Mouse (Mus musculus): ENCODE data around the gene Cox6b2. TPM values are rescaled to one million over a fixed set of nuclear protein-coding genes. Genes with fewer than 3 reads are reported as not detected.

Cox6b2 gene
- polyA plus RNA-seq, 1 experiment from 2014 or later, result 84.0 TPM

DNA sequence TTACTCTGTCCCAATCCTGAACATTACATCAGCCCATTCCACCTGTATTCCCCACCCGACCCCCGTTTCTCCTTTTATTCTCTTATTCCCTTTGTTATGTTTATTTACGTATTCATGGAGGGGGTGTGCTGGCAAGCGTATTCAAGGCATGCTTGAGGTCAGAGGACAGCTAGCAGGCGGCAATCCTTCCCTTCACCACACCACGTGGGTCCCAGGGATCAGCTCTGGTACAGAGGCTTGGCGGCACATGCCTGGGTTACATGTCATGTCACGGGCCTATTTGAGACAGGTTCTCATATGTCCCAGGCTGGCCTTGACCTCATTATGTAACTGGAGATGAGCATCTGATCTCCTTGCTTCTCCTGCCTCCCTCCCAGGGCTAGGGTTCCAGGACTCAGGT, 50.6 kb downstream of the Cox6b2 start:
- Histone ChIP-seq H3K27me3 (ENCODE audit: insufficient read depth, low read length) (no peaks in the 10 kb centered on the region), H3K36me3 (ENCODE audit: insufficient read depth, low read length) (peaks cover 11% of the 10 kb centered on the region), H3K4me3 (replicated peaks; ENCODE audit: low read depth, low read length) (no peak overlapping the region), H3K4me1 (replicated peaks; ENCODE audit: insufficient read depth, low read length) (no peaks in the 10 kb centered on the region), H3K27ac (no peak overlapping the region), H3K9me3 (replicated peaks; ENCODE audit: low read length) (no peaks in the 10 kb centered on the region), H3K9ac (ENCODE audit: low read depth, low read length) (no peak overlapping the region), H3K4me2 (ENCODE audit: low read length) (no peak overlapping the region)
- peak; percentile 18 for DNase-seq (ENCODE audit: low spot score)
- no peak for TF ChIP-seq CTCF (IDR thresholded peaks at IDR 0.05; ENCODE audit: low read depth)
- 42% methylated on average over 8 of the region's 8 CpGs for WGBS
- no peak for ATAC-seq (replicated peaks; ENCODE audit: low FRiP score, low read depth)

Other genes with a start within 250 kb of the Cox6b2 start
- 10.8 and 15.2 TPM in 2 replicates for gene Tnnt1, start 236.7 kb downstream of the Cox6b2 start, polyA plus RNA-seq (2015; fragmentation: Nextera tagmentation; extraction: Ambion mirVana)
- gene Tnni3, start 228.9 kb downstream of the Cox6b2 start, polyA plus RNA-seq (2015; fragmentation: Nextera tagmentation; extraction: Ambion mirVana), result 5.6 and 6.3 TPM in 2 replicates
- 2.0 and 2.5 TPM in 2 replicates for gene Dnaaf3, start 220.6 kb downstream of the Cox6b2 start, polyA plus RNA-seq (2015; fragmentation: Nextera tagmentation; extraction: Ambion mirVana)
- gene Syt5, start 205.6 kb downstream of the Cox6b2 start, polyA plus RNA-seq (2015; fragmentation: Nextera tagmentation; extraction: Ambion mirVana), result 6.4 and 6.6 TPM in 2 replicates
- 0.13 and 0.31 TPM in 2 replicates for gene Ptprh, start 149.1 kb downstream of the Cox6b2 start, polyA plus RNA-seq (2015; fragmentation: Nextera tagmentation; extraction: Ambion mirVana)
- gene Tmem86b, start 121.7 kb downstream of the Cox6b2 start, polyA plus RNA-seq (2015; fragmentation: Nextera tagmentation; extraction: Ambion mirVana), result 0.56 and 0.80 TPM in 2 replicates
- 4.8 and 5.1 TPM in 2 replicates for gene Ppp6r1, start 94.1 kb downstream of the Cox6b2 start, polyA plus RNA-seq (2015; fragmentation: Nextera tagmentation; extraction: Ambion mirVana)
- gene Hspbp1, start 68.0 kb downstream of the Cox6b2 start, polyA plus RNA-seq (2015; fragmentation: Nextera tagmentation; extraction: Ambion mirVana), result 99.7 and 99.9 TPM in 2 replicates
- gene Brsk1, start 62.5 kb downstream of the Cox6b2 start, polyA plus RNA-seq (2015; fragmentation: Nextera tagmentation; extraction: Ambion mirVana), result 0.71 and 0.78 TPM in 2 replicates
- gene Tmem150b, start 27.8 kb downstream of the Cox6b2 start, polyA plus RNA-seq (2015; fragmentation: Nextera tagmentation; extraction: Ambion mirVana), result 0.06 and 0.12 TPM in 2 replicates
- gene Kmt5c, start 13.0 kb downstream of the Cox6b2 start, polyA plus RNA-seq (2015; fragmentation: Nextera tagmentation; extraction: Ambion mirVana), result 61.2 and 64.8 TPM in 2 replicates
- gene Fam71e2, start 18.2 kb upstream of the Cox6b2 start, polyA plus RNA-seq (2015; fragmentation: Nextera tagmentation; extraction: Ambion mirVana), result not detected in 2 replicates
- 0.14 and 0.20 TPM in 2 replicates for gene Il11, start 29.8 kb upstream of the Cox6b2 start, polyA plus RNA-seq (2015; fragmentation: Nextera tagmentation; extraction: Ambion mirVana)
- 0.70 TPM in 1 of 2 replicates, not detected in the other for gene Tmem190, start 29.8 kb upstream of the Cox6b2 start, polyA plus RNA-seq (2015; fragmentation: Nextera tagmentation; extraction: Ambion mirVana)
- 35.9 and 40.4 TPM in 2 replicates for gene Tmem238, start 36.6 kb upstream of the Cox6b2 start, polyA plus RNA-seq (2015; fragmentation: Nextera tagmentation; extraction: Ambion mirVana)
- 453 and 480 TPM in 2 replicates for gene Rpl28, start 39.8 kb upstream of the Cox6b2 start, polyA plus RNA-seq (2015; fragmentation: Nextera tagmentation; extraction: Ambion mirVana)
- 198 and 203 TPM in 2 replicates for gene Ube2s, start 59.5 kb upstream of the Cox6b2 start, polyA plus RNA-seq (2015; fragmentation: Nextera tagmentation; extraction: Ambion mirVana)
- gene Shisa7, start 91.6 kb upstream of the Cox6b2 start, polyA plus RNA-seq (2015; fragmentation: Nextera tagmentation; extraction: Ambion mirVana), result 0.62 and 0.67 TPM in 2 replicates
- gene Isoc2b, start 117.2 kb upstream of the Cox6b2 start, polyA plus RNA-seq (2015; fragmentation: Nextera tagmentation; extraction: Ambion mirVana), result 11.0 and 12.4 TPM in 2 replicates
- gene Isoc2a, start 124.1 kb upstream of the Cox6b2 start, polyA plus RNA-seq (2015; fragmentation: Nextera tagmentation; extraction: Ambion mirVana), result 0.72 and 0.77 TPM in 2 replicates
- gene Gm36210, start 153.4 kb upstream of the Cox6b2 start, polyA plus RNA-seq (2015; fragmentation: Nextera tagmentation; extraction: Ambion mirVana), result not detected in 2 replicates
- gene Zfp628, start 162.1 kb upstream of the Cox6b2 start, polyA plus RNA-seq (2015; fragmentation: Nextera tagmentation; extraction: Ambion mirVana), result 3.5 and 3.9 TPM in 2 replicates
- gene Nat14, start 168.9 kb upstream of the Cox6b2 start, polyA plus RNA-seq (2015; fragmentation: Nextera tagmentation; extraction: Ambion mirVana), result 2.1 and 2.6 TPM in 2 replicates
- gene Ssc5d, start 172.7 kb upstream of the Cox6b2 start, polyA plus RNA-seq (2015; fragmentation: Nextera tagmentation; extraction: Ambion mirVana), result 0.91 and 1.1 TPM in 2 replicates
- gene Sbk2, start 211.3 kb upstream of the Cox6b2 start, polyA plus RNA-seq (2015; fragmentation: Nextera tagmentation; extraction: Ambion mirVana), result 0.12 and 0.13 TPM in 2 replicates
- gene Sbk3, start 218.1 kb upstream of the Cox6b2 start, polyA plus RNA-seq (2015; fragmentation: Nextera tagmentation; extraction: Ambion mirVana), result 0.05 TPM in 1 of 2 replicates, not detected in the other
- gene Zfp579, start 243.1 kb upstream of the Cox6b2 start, polyA plus RNA-seq (2015; fragmentation: Nextera tagmentation; extraction: Ambion mirVana), result 21.2 and 21.3 TPM in 2 replicates

Measured in kidney, postnatal 0 days (tissue).